ENCODE assay signal across 8 mouse cellular contexts in genomic region chr8:79206895-79207294, GRCm38 (mm10). TPM values are rescaled to one million over a fixed set of nuclear protein-coding genes. Genes with fewer than 3 reads are reported as not detected.
DNase-seq lines count a peak whose midpoint lies in the region; ATAC-seq and TF ChIP-seq lines count a peak whose summit lies in the region.
"Had no signal": no experiment of that assay in that cellular context is flagged by ENCODE, and none has a peak within 500 bp of the region (broad histone marks: within the 10 kb centered on the region; RNA-seq: fewer than 3 reads in every experiment).

No protein-coding gene starts in this region.

- H3K4me2 ChIP-seq in midbrain, postnatal 0 days (ENCODE audit: low read depth, low read length, poor library complexity, severe bottlenecking) = no peak overlapping the region
- no peak overlapping the region for H3K4me2 ChIP-seq in midbrain, embryonic 14.5 days (ENCODE audit: low read length)
- no peak overlapping the region for H3K4me2 ChIP-seq in heart, embryonic 15.5 days
- no peak overlapping the region for H3K4me2 ChIP-seq in stomach, embryonic 16.5 days (ENCODE audit: low read depth, low read length)

- 66% methylated on average over 4 of the region's 4 CpGs for WGBS in midbrain, postnatal 0 days
- WGBS in midbrain, embryonic 14.5 days = 88% methylated on average over 4 of the region's 4 CpGs
- 61% methylated on average over 4 of the region's 4 CpGs for WGBS in heart, embryonic 15.5 days
- WGBS in stomach, embryonic 16.5 days = 58% methylated on average over 4 of the region's 4 CpGs

- no peak for TF ChIP-seq CTCF in midbrain, postnatal 0 days (IDR thresholded peaks at IDR 0.05)

- H3K4me3 ChIP-seq in midbrain, postnatal 0 days (ENCODE audit: low read depth, low read length) = no peak overlapping the region
- no peak overlapping the region for H3K4me3 ChIP-seq in midbrain, embryonic 14.5 days (replicated peaks; ENCODE audit: low read depth, low read length)
- no peak overlapping the region for H3K4me3 ChIP-seq in heart, embryonic 15.5 days
- no peak overlapping the region for H3K4me3 ChIP-seq in stomach, embryonic 16.5 days (replicated peaks; ENCODE audit: low read length)

- no peaks in the 10 kb centered on the region for H3K27me3 ChIP-seq in midbrain, postnatal 0 days (ENCODE audit: insufficient read depth, low read length)
- H3K27me3 ChIP-seq in midbrain, embryonic 14.5 days (ENCODE audit: control insufficient read depth, insufficient read depth, low read length) = no peaks in the 10 kb centered on the region
- H3K27me3 ChIP-seq in heart, embryonic 15.5 days = no peaks in the 10 kb centered on the region
- H3K27me3 ChIP-seq in stomach, embryonic 16.5 days (ENCODE audit: control insufficient read depth, insufficient read depth, low read length) = no peaks in the 10 kb centered on the region

- intact Hi-C loops in left cerebral cortex, postnatal 25 days (cut with DNase I) = no loop called here

- H3K4me1 ChIP-seq in midbrain, postnatal 0 days (ENCODE audit: insufficient read depth, low read length) = peaks cover 12% of the 10 kb centered on the region; the same call in 1 of the 2 replicates
- H3K4me1 ChIP-seq in midbrain, embryonic 14.5 days (ENCODE audit: control insufficient read depth, insufficient read depth, low read length) = peaks cover 22% of the 10 kb centered on the region
- peaks cover 41% of the 10 kb centered on the region for H3K4me1 ChIP-seq in heart, embryonic 15.5 days (replicated peaks)
- H3K4me1 ChIP-seq in stomach, embryonic 16.5 days (ENCODE audit: control insufficient read depth, insufficient read depth, low read length) = peaks cover 25% of the 10 kb centered on the region

- no peaks in the 10 kb centered on the region for H3K36me3 ChIP-seq in midbrain, postnatal 0 days (ENCODE audit: insufficient read depth, low read length)
- H3K36me3 ChIP-seq in midbrain, embryonic 14.5 days (ENCODE audit: control insufficient read depth, insufficient read depth, low read length) = no peaks in the 10 kb centered on the region
- no peaks in the 10 kb centered on the region for H3K36me3 ChIP-seq in heart, embryonic 15.5 days
- H3K36me3 ChIP-seq in stomach, embryonic 16.5 days (ENCODE audit: control insufficient read depth, insufficient read depth, low read length) = no peaks in the 10 kb centered on the region

- H3K9me3 ChIP-seq in midbrain, postnatal 0 days (ENCODE audit: low read length) = no peaks in the 10 kb centered on the region
- H3K9me3 ChIP-seq in midbrain, embryonic 14.5 days (ENCODE audit: control insufficient read depth, low read length) = no peaks in the 10 kb centered on the region
- no peaks in the 10 kb centered on the region for H3K9me3 ChIP-seq in heart, embryonic 15.5 days (replicated peaks)
- no peaks in the 10 kb centered on the region for H3K9me3 ChIP-seq in stomach, embryonic 16.5 days (replicated peaks; ENCODE audit: control insufficient read depth, low read length)

- peak; percentile 53 for DNase-seq in midbrain, postnatal 0 days (ENCODE audit: low spot score)
- DNase-seq in midbrain, embryonic 14.5 days = no peak
- peak; percentile 87 to 88 for DNase-seq in cerebellum, postnatal 10 days
- DNase-seq in spleen, postnatal 36 days (ENCODE audit: low spot score in 2 of 2) = no peak
- no peak for DNase-seq in left cerebral cortex, postnatal 25 days (ENCODE audit: low spot score in 2 of 2)

- no peak for ATAC-seq in midbrain, postnatal 0 days (ENCODE audit: low FRiP score)
- no peak for ATAC-seq in midbrain, embryonic 14.5 days (ENCODE audit: low FRiP score, low TSS enrichment)
- ATAC-seq in heart, embryonic 15.5 days (replicated peaks; ENCODE audit: insufficient number of reproducible peaks, insufficient read depth, low FRiP score, low read depth) = no peak
- no peak for ATAC-seq in stomach, embryonic 16.5 days (ENCODE audit: insufficient read depth, low FRiP score)

- no peak overlapping the region for H3K27ac ChIP-seq in midbrain, postnatal 0 days (ENCODE audit: low read depth, low read length)
- H3K27ac ChIP-seq in midbrain, embryonic 14.5 days (replicated peaks; ENCODE audit: low read depth, low read length) = no peak overlapping the region
- peak overlapping the region; percentile 67 for H3K27ac ChIP-seq in heart, embryonic 15.5 days
- peak overlapping the region; percentile 95 for H3K27ac ChIP-seq in stomach, embryonic 16.5 days (ENCODE audit: low read length)

- H3K9ac ChIP-seq in midbrain, postnatal 0 days (replicated peaks; ENCODE audit: low read length, poor library complexity, severe bottlenecking) = no peak overlapping the region
- no peak overlapping the region for H3K9ac ChIP-seq in midbrain, embryonic 14.5 days (replicated peaks; ENCODE audit: low read length)
- H3K9ac ChIP-seq in heart, embryonic 15.5 days = no peak overlapping the region
- no peak overlapping the region for H3K9ac ChIP-seq in stomach, embryonic 16.5 days (ENCODE audit: low read length)

RNA-seq across cellular contexts. Expression of gene 1700011L22Rik, which starts 41.5 kb away (rescaled TPM):
- not detected in 2 replicates for total RNA-seq in midbrain, postnatal 0 days (2014; rRNA removed)
- polyA plus RNA-seq in midbrain, postnatal 0 days (2015; fragmentation: Nextera tagmentation; extraction: Ambion mirVana) = not detected in 2 replicates
- not detected in 2 replicates for polyA plus RNA-seq in midbrain, embryonic 14.5 days (2014; fragmentation: Nextera tagmentation; extraction: Ambion mirVana)
- polyA plus RNA-seq in heart, embryonic 15.5 days (2015; fragmentation: Nextera tagmentation; extraction: Ambion mirVana) = not detected in 2 replicates
- not detected in 2 replicates for polyA plus RNA-seq in stomach, embryonic 16.5 days (2015; fragmentation: Nextera tagmentation; extraction: Ambion mirVana)
- not detected for total RNA-seq in left cerebral cortex, postnatal 25 days (2021)
- polyA plus RNA-seq: neural tube, embryonic 14.5 days had no signal

Comparison
In these comparisons a context has a peak if more than half of its experiments do, and no peak if none do; other contexts are left out.
1. DNase-seq: peak in midbrain, postnatal 0 days (single experiment) and cerebellum, postnatal 10 days (2 of 2); none in midbrain, embryonic 14.5 days (single experiment), spleen, postnatal 36 days (0 of 2) and left cerebral cortex, postnatal 25 days (0 of 2).
2. H3K27ac ChIP-seq: peak in heart, embryonic 15.5 days (single experiment) and stomach, embryonic 16.5 days (single experiment); none in midbrain, postnatal 0 days (single experiment) and midbrain, embryonic 14.5 days (single experiment).